Mouse (Mus musculus) liver, embryonic 11.5 days (tissue): Measurements from ENCODE around the gene Limk2. TPM values are rescaled to one million over a fixed set of nuclear protein-coding genes. Genes with fewer than 3 reads are reported as not detected.

Experiments used
- ATAC-seq: fragments of 200-750 bp; cut with Nextera tagmentation; replicated peaks from 2 replicates; pipeline ENCODE4 v1.8.0; 2017; ENCODE audit warnings: moderate number of reproducible peaks, mild to moderate bottlenecking, moderate TSS enrichment, moderate library complexity; ENCODE audit not compliant: low FRiP score
- DNase-seq: peaks from one replicate; pipeline ENCODE4 v3.0.0-alpha.2; 2017; ENCODE audit warnings: low spot score
- H3K27ac ChIP-seq: fragments of 300-500 bp; sonication (generic); 2 replicates; pipeline ENCODE4 v1.5.1; 2014; ENCODE audit warnings: mild to moderate bottlenecking, low read depth, low read length, control low read depth
- H3K27me3 ChIP-seq: fragments of 300-500 bp; sonication (generic); replicated peaks from 2 replicates; pipeline ENCODE4 v1.6.1; 2014; ENCODE audit warnings: low read length, mixed read lengths; ENCODE audit not compliant: control insufficient read depth, insufficient read depth
- H3K36me3 ChIP-seq: fragments of 300-500 bp; sonication (generic); 2 replicates; pipeline ENCODE4 v1.6.1; 2014; ENCODE audit warnings: mild to moderate bottlenecking, low read length, moderate library complexity, mixed read lengths; ENCODE audit not compliant: control insufficient read depth, insufficient read depth
- H3K4me1 ChIP-seq: fragments of 300-500 bp; sonication (generic); replicated peaks from 2 replicates; pipeline ENCODE4 v1.6.1; 2014; ENCODE audit warnings: low read length, mixed read lengths; ENCODE audit not compliant: control insufficient read depth, insufficient read depth
- H3K4me2 ChIP-seq: fragments of 300-500 bp; sonication (generic); 2 replicates; pipeline ENCODE4 v1.6.1; 2014; ENCODE audit warnings: mild to moderate bottlenecking, control low read depth, moderate library complexity
- H3K4me3 ChIP-seq: fragments of 300-500 bp; sonication (generic); 2 replicates; pipeline ENCODE4 v1.5.1; 2014; ENCODE audit warnings: low read depth, low read length, control low read depth
- H3K9ac ChIP-seq: fragments of 300-500 bp; sonication (generic); 2 replicates; pipeline ENCODE4 v1.6.1; 2014; ENCODE audit warnings: low read depth, low read length, control low read depth
- H3K9me3 ChIP-seq: fragments of 300-500 bp; sonication (generic); 2 replicates; pipeline ENCODE4 v1.6.1; 2016; ENCODE audit warnings: low read length, inconsistent platforms, mixed read lengths; ENCODE audit not compliant: control insufficient read depth
- WGBS: fragments of 180-500 bp; shearing (Covaris S2); extraction: QIAGEN DNeasy Blood & Tissue Kit; methylation state at CpG from one replicate; pipeline ENCODE4 v1.1.7; 2014; 5-methylcytosine and 5-hydroxymethylcytosine counted together
- polyA plus RNA-seq: library from polyadenylated mRNA; unstranded; fragments of >200 nt; fragmentation: Nextera tagmentation; extraction: Ambion mirVana; gene quantifications from 2 replicates; pipeline ENCODE4 v1.2.1, GENCODE M21; 2014

The Limk2 gene
- polyA plus RNA-seq, 1 experiment from 2014 or later: 37.7 TPM

GRCm38 (mm10) chr11:3444875-3445274 lies 35.9 kb upstream of the Limk2 start:
- Histone ChIP-seq H3K36me3 (no peaks in the 10 kb centered on the region), H3K9ac (no peak overlapping the region), H3K27ac (no peak overlapping the region), H3K9me3 (no peaks in the 10 kb centered on the region), H3K4me3 (no peak overlapping the region), H3K4me1 (peaks cover 8% of the 10 kb centered on the region), H3K4me2 (no peak overlapping the region), H3K27me3 (no peaks in the 10 kb centered on the region)
- ATAC-seq (no peak), DNase-seq (no peak)
- WGBS: 71% methylated on average over 8 of the region's 8 CpGs

- Histone ChIP-seq H3K27me3 (no peaks in the 10 kb centered on the region), H3K4me1 (peaks cover 8% of the 10 kb centered on the region), H3K9ac (no peak overlapping the region), H3K9me3 (no peaks in the 10 kb centered on the region), H3K36me3 (no peaks in the 10 kb centered on the region), H3K4me2 (no peak overlapping the region), H3K27ac (no peak overlapping the region), H3K4me3 (no peak overlapping the region)
- DNase-seq (no peak), ATAC-seq (no peak)
- WGBS: 89% methylated on average over 2 of the region's 2 CpGs
These were observed 34.1 kb upstream of the Limk2 start for GRCm38 (mm10) chr11:3443091-3443490.

GRCm38 (mm10) chr11:3442677-3443076 lies 33.7 kb upstream of the Limk2 start:
- DNase-seq: no peak
- H3K9me3 ChIP-seq: no peaks in the 10 kb centered on the region
- H3K9ac ChIP-seq: no peak overlapping the region
- no peak for ATAC-seq
- H3K27me3 ChIP-seq: no peaks in the 10 kb centered on the region
- H3K4me2 ChIP-seq: no peak overlapping the region
- H3K27ac ChIP-seq: no peak overlapping the region
- 72% methylated on average over 4 of the region's 4 CpGs for WGBS
- H3K4me3 ChIP-seq: no peak overlapping the region
- H3K4me1 ChIP-seq: peaks cover 8% of the 10 kb centered on the region
- H3K36me3 ChIP-seq: no peaks in the 10 kb centered on the region

GRCm38 (mm10) chr11:3441696-3442443 lies 32.9 kb upstream of the Limk2 start:
- DNase-seq (no peak), ATAC-seq (no peak)
- Histone ChIP-seq H3K36me3 (no peaks in the 10 kb centered on the region), H3K27ac (no peak overlapping the region), H3K4me2 (no peak overlapping the region), H3K4me3 (no peak overlapping the region), H3K4me1 (peaks cover 8% of the 10 kb centered on the region), H3K9me3 (no peaks in the 10 kb centered on the region), H3K27me3 (no peaks in the 10 kb centered on the region), H3K9ac (no peak overlapping the region)

GRCm38 (mm10) chr11:3437621-3438020 lies 28.6 kb upstream of the Limk2 start:
- no peak for DNase-seq
- WGBS: 93% methylated on average over 1 of the region's 1 CpGs

GRCm38 (mm10) chr11:3433809-3434208 lies 24.8 kb upstream of the Limk2 start:
- no peak overlapping the region for H3K4me3 ChIP-seq

More at GRCm38 (mm10) chr11:3437621-3438020, 28.6 kb upstream of the Limk2 start:
- ATAC-seq: no peak
- H3K4me1 ChIP-seq: no peaks in the 10 kb centered on the region
- no peak overlapping the region for H3K9ac ChIP-seq
- H3K27ac ChIP-seq: no peak overlapping the region
- no peaks in the 10 kb centered on the region for H3K9me3 ChIP-seq
- no peak overlapping the region for H3K4me3 ChIP-seq
- H3K4me2 ChIP-seq: no peak overlapping the region
- no peaks in the 10 kb centered on the region for H3K36me3 ChIP-seq
- H3K27me3 ChIP-seq: no peaks in the 10 kb centered on the region

GRCm38 (mm10) chr11:3431976-3432603 lies 23.1 kb upstream of the Limk2 start:
- DNase-seq (no peak), ATAC-seq (no peak)
- WGBS: 88% methylated on average over 6 of the region's 6 CpGs
- H3K4me2 ChIP-seq: no peak overlapping the region
- no peaks in the 10 kb centered on the region for H3K36me3 ChIP-seq
- no peaks in the 10 kb centered on the region for H3K27me3 ChIP-seq
- H3K27ac ChIP-seq: no peak overlapping the region
- no peaks in the 10 kb centered on the region for H3K4me1 ChIP-seq
- H3K9me3 ChIP-seq: no peaks in the 10 kb centered on the region
- H3K4me3 ChIP-seq: no peak overlapping the region
- H3K9ac ChIP-seq: no peak overlapping the region

More at GRCm38 (mm10) chr11:3433809-3434208, 24.8 kb upstream of the Limk2 start:
- no peak for DNase-seq
- H3K4me2 ChIP-seq: no peak overlapping the region
- H3K9ac ChIP-seq: no peak overlapping the region
- 74% methylated on average over 4 of the region's 4 CpGs for WGBS
- no peak overlapping the region for H3K27ac ChIP-seq
- no peak for ATAC-seq
- H3K36me3 ChIP-seq: no peaks in the 10 kb centered on the region
- H3K27me3 ChIP-seq: no peaks in the 10 kb centered on the region
- H3K9me3 ChIP-seq: no peaks in the 10 kb centered on the region
- no peaks in the 10 kb centered on the region for H3K4me1 ChIP-seq

GRCm38 (mm10) chr11:3431515-3431914 lies 22.5 kb upstream of the Limk2 start:
- no peaks in the 10 kb centered on the region for H3K4me1 ChIP-seq
- DNase-seq (no peak), ATAC-seq (no peak)
- H3K27me3 ChIP-seq: no peaks in the 10 kb centered on the region
- H3K9me3 ChIP-seq: no peaks in the 10 kb centered on the region
- 86% methylated on average over 3 of the region's 3 CpGs for WGBS
- H3K36me3 ChIP-seq: no peaks in the 10 kb centered on the region
- H3K4me3 ChIP-seq: no peak overlapping the region
- H3K27ac ChIP-seq: no peak overlapping the region
- H3K4me2 ChIP-seq: no peak overlapping the region
- H3K9ac ChIP-seq: no peak overlapping the region

- H3K9ac ChIP-seq: no peak overlapping the region
- no peak overlapping the region for H3K4me2 ChIP-seq
- WGBS: 79% methylated on average over 7 of the region's 7 CpGs
- H3K27ac ChIP-seq: no peak overlapping the region
- no peak overlapping the region for H3K4me3 ChIP-seq
- H3K36me3 ChIP-seq: 0 out of 2 replicates have a peak, but pooled peaks cover 2% of the 10 kb centered on the region
- no peaks in the 10 kb centered on the region for H3K4me1 ChIP-seq
- ATAC-seq (no peak), DNase-seq (no peak)
- H3K27me3 ChIP-seq: no peaks in the 10 kb centered on the region
- no peaks in the 10 kb centered on the region for H3K9me3 ChIP-seq
These were observed 19.6 kb upstream of the Limk2 start for GRCm38 (mm10) chr11:3428632-3429031.
